Mouse (Mus musculus) liver, adult 2 months (tissue): Measurements from ENCODE around the gene Nox4.

Experiments
- CTCF ChIP-seq: fragments of 200-500 bp; IDR thresholded peaks from 2 replicates; pipeline ENCODE4 v1.5.1; 2011; ENCODE audit warnings: low read depth, low read length, control low read depth
- POLR2A ChIP-seq: fragments of 200-500 bp; IDR thresholded peaks from 2 replicates; pipeline ENCODE4 v1.6.1; 2011; ENCODE audit warnings: low read length, control low read depth; ENCODE audit not compliant: insufficient read depth; ENCODE audit errors: extremely low read depth

DNA sequence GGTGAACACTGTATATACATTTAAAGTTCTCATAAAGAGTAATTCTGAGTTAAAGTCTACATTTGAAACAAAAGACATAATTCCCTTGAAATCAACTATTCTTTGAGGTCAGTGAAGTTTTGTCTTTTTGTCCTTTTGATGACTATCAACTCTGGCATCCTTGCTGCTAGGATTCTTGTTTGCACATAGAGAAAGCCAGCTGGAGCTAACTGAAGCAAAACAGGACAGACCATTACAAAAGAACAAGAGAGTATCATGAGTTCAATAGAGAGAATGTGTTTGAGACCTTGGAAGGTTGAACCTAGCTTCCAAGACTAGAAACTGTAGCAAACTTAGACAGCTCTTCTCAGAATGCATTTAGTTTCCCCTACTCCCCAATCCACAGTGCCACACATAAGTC, 24.2 kb upstream of the Nox4 start:
- no peak for TF ChIP-seq CTCF
- TF ChIP-seq POLR2A, result no peak
